Mouse (Mus musculus): ENCODE measurements around the gene Mnat1. TPM values are rescaled to one million over a fixed set of nuclear protein-coding genes. Genes with fewer than 3 reads are reported as not detected.

Mnat1 gene
- polyA plus RNA-seq, 1 experiment: 2.2 TPM

- Histone ChIP-seq H3K4me1 (ENCODE audit: control insufficient read depth, insufficient read depth, insufficient read length) (no peaks in the 10 kb centered on the region), H3K27ac (ENCODE audit: insufficient read depth, low read length) (no peak overlapping the region), H3K4me3 (ENCODE audit: extremely low read depth, insufficient read depth, insufficient read length) (no peak overlapping the region), H3K36me3 (ENCODE audit: control insufficient read depth, insufficient read depth, low read length) (no peaks in the 10 kb centered on the region), H3K27me3 (ENCODE audit: control insufficient read depth, insufficient read depth, low read length) (no peaks in the 10 kb centered on the region)
- TF ChIP-seq POLR2A (IDR thresholded peaks at IDR 0.05; ENCODE audit: low read depth, low read length) (no peak), CTCF (IDR thresholded peaks at IDR 0.05; ENCODE audit: extremely low read depth, insufficient read depth, insufficient read length, insufficient replicate concordance) (no peak)
- DNase-seq (ENCODE audit: low read depth in 1 of 2, low spot score in 2 of 2): no peak
- 83% methylated on average over 7 of the region's 7 CpGs for WGBS
Measured at GRCm38 (mm10) chr12:73317706-73318686, 194.5 kb downstream of the Mnat1 start.

Other genes starting within 250 kb of the Mnat1 start
- gene Six6, start 183.8 kb upstream of the Mnat1 start, polyA plus RNA-seq (2012; rRNA removed): not detected in 2 replicates
- gene 4930447C04Rik, start 182.9 kb upstream of the Mnat1 start, polyA plus RNA-seq (2012; rRNA removed): not detected in 2 replicates
- gene Six1, start 69.8 kb upstream of the Mnat1 start, polyA plus RNA-seq (2012; rRNA removed): not detected in 2 replicates
- 0.01 TPM in 2 replicates for gene Six4, start 10.3 kb upstream of the Mnat1 start, polyA plus RNA-seq (2012; rRNA removed)
- 2.1 and 2.3 TPM in 2 replicates for gene Trmt5, start 163.0 kb downstream of the Mnat1 start, polyA plus RNA-seq (2012; rRNA removed)
- 11.1 and 14.6 TPM in 2 replicates for gene Slc38a6, start 163.1 kb downstream of the Mnat1 start, polyA plus RNA-seq (2012; rRNA removed)

Data from spleen, adult 2 months (tissue).